Comparison of ENCODE assay signal across 9 mouse cellular contexts in the genomic region with DNA sequence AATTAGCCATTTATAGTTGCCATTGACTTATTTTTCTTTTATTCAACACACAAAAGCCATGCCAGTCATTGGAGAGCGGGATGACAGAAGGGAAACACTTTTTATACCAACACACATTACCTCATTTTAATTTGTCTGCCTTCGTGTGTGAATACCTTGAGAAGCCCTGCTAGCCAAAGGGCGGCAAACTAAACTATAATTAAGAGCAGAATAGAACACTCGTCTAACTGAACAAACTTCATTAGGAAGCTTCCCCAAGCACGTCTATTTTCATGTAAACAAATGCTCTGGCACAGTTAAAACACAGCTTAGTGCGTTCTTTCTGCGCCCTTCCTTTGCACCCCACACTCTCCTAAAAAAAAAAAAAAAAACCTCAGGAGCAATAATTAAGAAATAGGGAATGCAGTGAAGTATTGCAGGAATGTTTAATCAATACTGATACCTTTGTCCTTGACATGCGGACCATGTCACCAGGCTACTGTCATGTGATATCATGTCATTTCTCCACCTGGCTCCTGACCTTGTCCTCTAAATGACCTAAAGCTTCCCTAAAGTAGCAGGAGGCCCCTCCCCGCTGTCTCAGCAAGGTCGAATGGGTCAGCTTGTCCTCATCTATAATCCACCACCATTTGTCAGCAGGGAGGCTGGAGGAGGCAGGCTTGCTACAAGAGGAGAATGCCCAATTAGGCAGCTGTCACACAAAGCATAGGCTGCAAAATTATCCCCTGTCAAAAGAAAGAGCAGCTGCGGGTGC. TPM values are rescaled to one million over a fixed set of nuclear protein-coding genes. Genes with fewer than 3 reads are reported as not detected.
A peak's percentile ranks its signal among the peaks of the same experiment; 100 is the strongest.
DNase-seq lines count a peak whose midpoint lies in the region; ATAC-seq lines count a peak whose summit lies in the region.
"Had no signal": no experiment of that assay in that cellular context is flagged by ENCODE, and none has a peak within 500 bp of the region (broad histone marks: within the 10 kb centered on the region; RNA-seq: fewer than 3 reads in every experiment).

No protein-coding gene starts in this region.

- WGBS in midbrain, embryonic 12.5 days, result 15% methylated on average over 11 of the region's 11 CpGs

- peak; percentile 81 to 91 for DNase-seq in adrenal gland, adult (ENCODE audit: inconsistent age in 2 of 2, low spot score in 1 of 2)
- DNase-seq in adrenal gland, postnatal 4 days (ENCODE audit: low spot score in 2 of 2), result no peak
- DNase-seq in embryo, embryonic 11.5 days (ENCODE audit: low read depth, low spot score), result peak; percentile 49
- peak; percentile 51 for DNase-seq in kidney, adult 18-20 months
- DNase-seq in c-Kit-positive CD71-positive TER-119-positive erythroid progenitor cells, embryonic 14.5 days (ENCODE audit: low spot score), result no peak
- no peak for DNase-seq in urinary bladder, adult 18-20 months (ENCODE audit: low spot score in 2 of 2)
- no peak for DNase-seq in natural killer cell, adult 2 months (ENCODE audit: low spot score in 2 of 2)

- no peak overlapping the region for H3K9ac ChIP-seq in midbrain, embryonic 12.5 days (replicated peaks)

- H3K9me3 ChIP-seq in midbrain, embryonic 12.5 days, result no peaks in the 10 kb centered on the region
- H3K9me3 ChIP-seq: megakaryocyte, embryonic 14.5 days had no signal

- H3K4me2 ChIP-seq in midbrain, embryonic 12.5 days (replicated peaks), result peak overlapping the region; percentile 21

- H3K27me3 ChIP-seq in midbrain, embryonic 12.5 days, result peaks cover 6% of the 10 kb centered on the region
- H3K27me3 ChIP-seq: megakaryocyte, embryonic 14.5 days had no signal

- ATAC-seq in midbrain, embryonic 12.5 days (ENCODE audit: low FRiP score, low read depth), result peak; percentile 77

- H3K36me3 ChIP-seq in midbrain, embryonic 12.5 days, result no peaks in the 10 kb centered on the region

- no peak overlapping the region for H3K4me3 ChIP-seq in midbrain, embryonic 12.5 days
- H3K4me3 ChIP-seq: megakaryocyte, embryonic 14.5 days had no signal

- peak overlapping the region; percentile 68 for H3K27ac ChIP-seq in midbrain, embryonic 12.5 days (replicated peaks)

- peaks cover 47% of the 10 kb centered on the region for H3K4me1 ChIP-seq in midbrain, embryonic 12.5 days

RNA-seq across cellular contexts. Expression of a gene that starts 54.1 kb away (rescaled TPM):
- total RNA-seq in adrenal gland, postnatal 4 days (2021), result 10 to 100 TPM; 89.2 to 89.5 TPM
- 28.7 and 30.0 TPM in 2 replicates for polyA plus RNA-seq in midbrain, embryonic 12.5 days (2016; fragmentation: Nextera tagmentation; extraction: Ambion mirVana)

Comparison
In these comparisons a context has a peak if more than half of its experiments do, and no peak if none do; other contexts are left out.
1. DNase-seq: peak in adrenal gland, adult (2 of 2), embryo, embryonic 11.5 days (single experiment) and kidney, adult 18-20 months (single experiment); none in adrenal gland, postnatal 4 days (0 of 2), c-Kit-positive CD71-positive TER-119-positive erythroid progenitor cells, embryonic 14.5 days (single experiment), urinary bladder, adult 18-20 months (0 of 2) and natural killer cell, adult 2 months (0 of 2).